Mouse (Mus musculus) NIH3T3 (cell line): ENCODE measurements around the gene Macc1.
A peak's percentile ranks its signal among the peaks of the same experiment; 100 is the strongest.
"Not testable (repeated sequence)": the region's sequence is repeated elsewhere in the genome, so short reads cannot be mapped to it uniquely, and the experiment has no call there.

Source experiments
- DNase-seq: peaks from one replicate; pipeline ENCODE4 v3.0.0-alpha.2; 2012; ENCODE audit warnings: low read depth

Macc1 gene

DNA sequence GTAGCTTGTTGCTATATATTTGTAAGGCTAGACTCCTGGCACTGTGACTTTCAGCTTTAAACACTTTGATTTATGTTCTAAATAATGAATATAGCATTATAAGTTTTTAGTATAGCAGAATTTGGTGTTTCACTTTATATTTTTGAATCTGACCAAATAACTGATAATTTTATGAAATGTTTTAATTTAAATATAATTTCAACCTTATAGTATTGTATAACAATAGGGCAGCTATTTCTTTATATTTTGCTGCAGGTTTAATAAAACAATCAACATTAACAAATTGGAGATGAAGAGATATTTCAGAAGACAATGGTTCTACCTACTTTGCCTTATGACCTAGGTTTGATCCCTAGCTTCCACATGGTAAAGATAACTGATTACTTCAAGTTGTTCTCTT, at the start of gene Macc1:
Gene Macc1, plus strand, starts transcription at position 301 of the 400 bp plus-strand sequence.
- no peak for DNase-seq

DNA sequence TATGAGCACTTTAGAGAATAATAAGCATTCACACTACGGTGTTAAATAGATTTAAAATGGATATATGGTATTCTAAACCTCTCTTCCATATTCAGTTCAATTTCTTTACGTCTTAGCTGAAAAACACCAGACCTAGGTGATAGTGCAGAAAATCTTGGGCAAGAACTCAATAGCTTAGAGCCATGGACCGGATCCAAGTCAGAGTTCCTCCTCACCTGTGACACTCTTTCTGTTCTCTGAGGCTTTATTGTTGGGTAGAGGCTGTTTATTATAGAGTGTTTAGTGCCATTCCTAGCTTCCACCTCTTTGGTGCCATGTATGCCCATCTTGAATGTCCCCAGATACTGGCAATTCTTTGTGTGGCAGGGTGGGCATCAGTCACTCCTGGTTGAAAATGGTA, 49.6 kb upstream of the Macc1 start:
- DNase-seq = no peak

DNA sequence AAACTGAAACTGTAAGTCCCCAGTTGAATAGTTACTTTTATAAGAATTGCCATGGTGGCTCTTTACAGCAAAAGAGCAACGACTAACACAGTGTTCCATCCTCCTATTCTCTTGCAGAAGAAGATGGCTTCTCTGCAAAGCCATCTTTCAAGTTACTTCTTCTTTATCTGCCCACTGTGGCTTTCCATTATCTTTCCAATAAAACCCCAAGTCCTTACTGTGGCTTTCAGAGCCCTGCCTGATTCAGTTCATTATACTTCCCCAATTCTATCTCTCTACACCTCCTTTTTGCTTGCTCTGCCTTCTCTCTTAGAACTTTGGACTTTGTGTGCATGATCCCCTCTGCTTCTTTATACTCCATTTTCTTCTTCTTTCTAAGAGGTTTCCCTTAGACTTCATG, 45.3 kb upstream of the Macc1 start:
- no peak for DNase-seq

DNA sequence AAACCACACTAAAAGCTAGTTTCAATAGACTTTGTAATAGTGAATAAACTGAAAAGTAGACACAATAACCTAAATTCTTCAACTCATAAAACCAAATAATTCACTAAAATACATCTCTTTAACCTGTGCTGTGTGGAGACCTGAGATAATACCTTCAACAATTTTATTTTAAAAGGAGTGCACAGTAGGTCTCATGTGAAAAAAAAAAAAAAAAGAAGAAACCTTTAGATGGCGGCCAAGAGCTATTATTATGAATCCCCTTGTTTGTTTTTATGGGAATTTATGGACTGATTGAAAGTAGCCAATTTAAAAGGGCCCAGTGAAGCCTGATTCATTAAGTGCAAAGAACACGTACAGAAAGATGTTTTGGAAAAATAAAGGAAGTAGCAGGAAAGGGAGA, 44.0 kb upstream of the Macc1 start:
- DNase-seq = no peak

DNA sequence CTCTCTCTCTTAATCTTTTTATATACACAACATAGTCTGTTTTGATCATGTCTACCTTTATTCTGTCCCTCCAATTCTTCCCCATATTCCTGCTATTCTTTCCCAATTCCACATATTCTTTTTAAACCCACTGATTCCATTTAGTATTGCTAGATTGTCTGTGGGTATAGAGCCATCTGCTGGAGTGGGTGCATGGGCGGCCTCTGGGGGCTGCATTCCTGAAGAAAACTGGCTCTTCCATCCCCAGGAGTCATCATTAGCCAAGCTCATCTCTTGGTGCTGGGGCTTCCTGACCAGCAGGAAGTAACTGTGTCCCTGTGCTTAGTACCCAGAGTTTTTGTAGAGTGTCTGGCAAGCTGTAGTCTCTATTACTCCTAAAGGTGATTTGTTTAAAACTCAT, 42.1 kb upstream of the Macc1 start:
- DNase-seq = no peak

DNA sequence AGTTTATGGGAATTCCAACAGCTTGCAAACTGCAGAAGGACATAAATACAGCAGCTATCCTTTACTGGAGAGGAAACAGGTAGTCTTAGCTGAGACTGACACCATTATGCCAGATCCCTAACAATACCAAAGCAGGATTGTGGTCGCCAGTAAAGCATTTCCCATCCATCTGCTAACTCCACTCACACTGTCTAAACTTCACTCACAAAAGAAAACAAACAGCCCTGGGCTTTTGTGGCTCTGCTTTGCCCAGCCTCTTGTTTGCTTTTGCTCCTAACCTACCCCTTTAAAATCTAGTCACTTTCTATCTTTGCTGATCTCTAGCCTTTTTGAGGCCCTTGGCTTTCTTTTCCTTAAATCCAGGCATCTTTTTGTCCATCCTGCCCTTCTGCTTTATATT, 40.5 kb upstream of the Macc1 start:
- no peak for DNase-seq

DNA sequence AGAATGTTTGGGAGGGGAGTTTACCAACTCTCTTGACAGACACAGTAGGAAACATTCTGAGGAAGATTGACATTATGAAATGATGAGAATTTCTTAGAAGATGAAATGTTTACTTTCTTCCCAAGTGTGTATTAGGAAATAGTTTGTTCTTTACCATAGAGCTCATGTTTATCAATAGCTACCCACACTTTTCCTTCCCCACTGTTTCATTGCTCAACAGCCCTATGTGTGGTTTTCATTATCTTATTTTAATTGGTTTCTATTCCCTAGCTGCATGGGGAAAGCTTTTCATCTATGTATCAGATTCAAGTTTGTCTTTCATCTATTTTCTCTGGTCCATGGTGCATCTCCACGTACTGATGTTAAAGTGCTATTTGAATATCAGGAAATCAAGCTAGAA, 37.8 kb upstream of the Macc1 start:
- no peak for DNase-seq

DNA sequence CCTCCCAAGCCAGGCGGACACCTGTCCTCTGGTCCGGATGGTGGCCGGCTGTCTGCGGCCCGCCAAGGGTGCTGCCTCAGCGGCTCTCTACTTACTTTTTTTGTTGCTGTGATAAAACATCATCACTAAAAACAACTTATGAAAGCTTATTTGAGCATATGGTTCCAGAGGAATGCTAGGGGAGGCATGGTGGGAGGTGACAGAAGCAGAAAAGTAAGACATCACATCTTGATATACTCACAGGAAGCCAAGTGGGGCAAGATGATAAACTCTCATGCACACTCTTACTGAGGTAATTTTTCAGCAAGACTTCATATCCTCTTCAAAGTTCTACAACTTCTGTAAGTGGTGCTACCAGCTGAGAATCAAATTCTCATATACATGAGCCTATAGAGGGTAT, 22.5 kb upstream of the Macc1 start:
- no peak for DNase-seq

DNA sequence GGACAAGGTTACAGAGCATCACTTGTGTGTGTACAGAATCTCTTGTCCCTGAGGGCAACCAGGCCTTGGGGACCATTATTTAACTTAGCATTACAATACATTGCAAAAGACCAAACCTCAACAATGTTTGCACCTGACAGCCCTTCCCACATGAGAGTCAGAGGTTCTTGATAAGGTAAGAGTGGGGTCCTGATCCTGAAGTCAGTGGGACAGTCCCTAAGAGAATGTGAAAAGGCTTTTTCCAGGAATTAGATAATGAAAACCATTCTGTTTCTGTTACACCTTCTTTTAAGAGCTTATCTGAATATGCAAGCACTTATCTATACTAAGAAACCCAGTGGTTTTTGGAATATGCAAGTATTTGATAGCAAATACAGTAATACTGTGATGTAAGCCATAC, 10.5 kb upstream of the Macc1 start:
- DNase-seq = no peak

DNA sequence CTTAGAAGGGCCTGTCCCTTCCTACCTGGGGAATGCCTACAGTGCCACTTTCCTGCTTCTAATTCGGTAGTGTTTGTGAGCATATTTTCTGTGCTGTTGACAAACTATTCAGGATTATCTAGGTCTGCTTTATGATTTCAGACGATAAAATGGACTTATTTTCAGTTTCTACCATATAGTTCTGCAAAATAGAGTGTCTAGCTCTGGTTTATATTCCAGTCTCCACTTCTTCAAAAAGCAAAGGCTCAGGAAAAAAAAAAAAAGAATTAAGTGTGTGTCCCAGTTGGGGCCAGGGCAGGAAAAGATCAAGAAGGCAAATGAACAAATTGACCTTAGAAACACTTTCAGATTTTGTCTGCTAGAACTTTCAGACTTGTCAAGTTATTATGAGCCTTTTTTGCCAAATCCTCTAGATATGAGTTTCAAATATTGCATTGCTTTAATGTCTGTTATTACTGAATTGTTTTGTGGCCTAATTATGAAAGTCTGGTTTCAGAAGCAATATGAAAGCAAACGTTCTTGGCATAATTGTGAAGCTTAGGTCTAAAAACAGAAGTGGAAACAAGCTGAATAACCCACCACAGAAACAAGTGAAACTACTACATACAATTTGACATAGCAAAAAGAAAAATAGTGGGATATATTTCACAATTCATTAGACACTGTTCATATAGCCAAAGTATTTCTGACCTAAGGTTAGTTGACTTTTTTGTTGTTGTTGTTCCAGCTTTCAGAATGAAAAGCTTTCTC, 881 bp upstream of the Macc1 start:
- no peak for DNase-seq

DNA sequence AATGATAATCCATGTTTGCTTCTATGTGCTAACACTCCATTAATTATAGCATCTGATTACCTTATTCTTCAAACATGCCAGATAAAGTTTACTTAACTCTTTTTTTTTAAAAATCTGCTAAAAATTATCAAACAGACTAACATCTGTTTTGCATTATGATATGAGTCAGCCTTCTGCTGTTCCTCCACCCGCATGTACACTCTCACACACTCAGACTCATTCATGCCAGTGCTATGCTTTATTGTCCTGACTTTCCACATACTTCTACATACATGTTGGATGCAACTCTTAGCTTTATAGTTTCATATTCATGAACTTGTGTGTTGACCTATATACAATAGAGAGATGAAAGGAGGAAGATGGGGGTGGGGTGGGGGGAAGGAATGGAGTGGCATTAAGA, 4.7 kb downstream of the Macc1 start:
- peak; percentile 73 for DNase-seq

DNA sequence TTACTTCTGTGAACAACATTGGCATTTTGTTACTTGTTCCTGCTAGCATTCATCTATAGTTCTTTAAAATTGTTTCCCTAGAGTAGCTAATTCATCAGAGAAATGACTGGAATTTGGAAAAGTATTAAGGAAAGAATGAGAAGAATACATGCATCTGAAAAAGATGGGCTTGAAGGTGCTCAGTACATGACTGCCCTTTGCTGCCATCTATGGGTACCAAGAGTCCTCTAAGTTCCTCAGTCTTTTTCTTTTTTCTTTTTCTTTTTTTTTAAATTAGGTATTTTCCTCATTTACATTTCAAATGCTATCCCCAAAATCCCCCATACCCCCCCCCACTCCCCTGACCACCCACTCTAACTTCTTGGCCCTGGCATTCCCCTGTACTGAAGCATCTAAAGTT, 11.3 kb downstream of the Macc1 start:
- peak; percentile 77 for DNase-seq

DNA sequence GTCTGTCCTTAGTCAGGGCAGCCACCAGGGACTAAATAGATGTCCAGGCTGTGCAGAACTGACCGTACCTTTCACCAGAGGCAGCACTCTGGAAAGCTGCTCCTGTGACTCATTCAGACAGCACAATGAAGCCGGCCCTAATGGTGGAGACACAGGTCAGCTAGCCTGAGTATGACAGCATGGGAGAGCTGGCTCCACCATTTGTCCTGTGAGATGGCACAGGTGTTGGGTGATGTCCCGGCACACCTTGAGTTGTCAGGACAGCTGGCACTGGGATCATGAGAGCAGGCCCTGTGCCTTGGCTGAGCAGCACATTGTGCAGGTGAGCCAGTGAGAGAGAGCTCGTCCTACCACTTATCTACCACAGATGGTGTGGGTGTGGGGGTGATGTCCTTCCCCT, 16.6 kb downstream of the Macc1 start:
- DNase-seq = no peak

DNA sequence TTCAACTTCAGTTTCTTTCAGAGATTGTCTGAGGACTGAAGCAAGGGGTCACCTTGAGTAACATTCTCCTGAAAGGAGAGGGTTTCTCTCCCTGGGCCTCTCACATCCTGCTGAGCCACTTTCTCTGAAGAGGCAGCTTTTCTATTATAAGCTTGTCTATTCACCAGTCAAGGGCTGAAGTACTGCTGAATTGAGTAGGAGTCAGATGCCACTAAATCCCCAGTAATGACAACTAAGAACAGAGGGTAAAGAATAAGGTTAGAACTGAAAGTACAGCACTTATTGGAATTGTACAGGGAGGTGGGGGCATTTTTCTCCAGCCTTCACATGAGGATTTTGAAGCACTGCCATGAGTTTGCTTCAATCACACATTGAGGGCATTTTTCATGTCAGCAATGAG, 19.3 kb downstream of the Macc1 start:
- peak; percentile 18 for DNase-seq

DNA sequence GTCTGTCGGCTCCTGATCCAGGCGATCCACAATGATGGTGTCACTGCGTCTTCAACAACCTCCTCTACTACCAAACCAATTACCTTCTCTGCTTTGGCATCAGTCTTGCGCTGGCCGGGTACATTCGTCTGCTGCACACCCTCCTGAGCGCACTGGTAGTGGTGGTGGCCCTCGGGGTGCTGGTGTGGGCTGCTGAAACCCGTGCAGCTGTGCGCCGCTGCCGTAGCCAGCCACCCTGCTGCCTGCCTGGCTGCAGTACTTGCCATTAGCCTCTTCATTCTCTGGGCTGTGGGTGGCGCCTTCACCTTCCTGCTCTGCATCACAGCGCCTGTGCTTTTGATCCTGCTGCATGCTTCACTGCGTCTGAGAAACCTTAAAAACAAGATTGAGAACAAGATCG, 38.5 kb downstream of the Macc1 start:
- not testable (repeated sequence) for DNase-seq

DNA sequence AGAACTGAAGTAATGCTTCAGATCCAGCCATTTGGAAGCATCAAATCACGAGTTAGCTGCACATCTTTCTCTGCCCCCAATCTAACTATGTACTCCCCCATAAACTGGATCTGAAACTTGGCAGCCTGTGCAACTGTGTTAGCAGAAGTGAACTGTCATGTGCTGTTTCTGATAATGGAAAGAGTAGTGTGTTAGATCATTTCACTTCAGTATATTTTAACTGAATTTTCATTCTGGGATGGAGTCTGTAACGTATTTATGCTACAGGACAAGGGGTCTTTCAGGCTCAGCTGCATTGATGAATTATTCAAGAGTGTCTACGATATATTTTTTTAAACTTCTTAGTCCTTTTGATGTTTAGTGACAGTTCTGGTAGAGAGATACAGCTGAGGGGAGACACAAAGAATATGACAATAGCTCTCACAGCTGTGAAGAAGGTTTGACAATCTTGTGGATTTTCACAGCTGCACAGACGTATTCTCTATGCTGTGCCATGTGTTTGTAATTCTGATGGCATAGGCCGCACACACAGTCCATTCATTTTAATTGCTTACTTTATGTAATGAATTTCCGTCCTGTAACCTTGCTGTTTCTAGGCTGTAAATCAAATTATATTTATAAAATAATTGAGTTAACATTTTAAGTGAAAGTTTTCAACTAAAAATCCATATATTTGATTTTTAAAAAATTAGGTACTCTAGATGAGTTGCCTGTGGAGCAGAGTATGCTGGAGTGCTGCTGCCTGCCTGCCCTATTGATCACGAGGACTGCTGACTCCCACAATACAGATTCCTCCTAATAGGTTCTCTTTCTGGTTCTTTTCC, 43.6 kb downstream of the Macc1 start:
- DNase-seq = no peak

DNA sequence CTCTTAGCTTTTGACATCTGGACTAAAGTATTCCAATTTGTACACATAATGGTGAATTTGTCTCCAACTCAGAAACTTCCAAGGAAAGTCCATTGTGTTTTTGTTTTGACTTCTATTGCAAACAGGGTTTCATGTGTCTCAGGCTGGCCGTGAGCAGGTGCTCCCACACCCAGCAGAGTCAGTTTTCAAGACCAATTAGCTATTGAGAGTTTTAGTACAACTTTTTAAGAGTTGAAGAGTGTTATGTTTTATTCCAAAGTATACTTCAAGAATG, 44.1 kb downstream of the Macc1 start:
- no peak for DNase-seq

DNA sequence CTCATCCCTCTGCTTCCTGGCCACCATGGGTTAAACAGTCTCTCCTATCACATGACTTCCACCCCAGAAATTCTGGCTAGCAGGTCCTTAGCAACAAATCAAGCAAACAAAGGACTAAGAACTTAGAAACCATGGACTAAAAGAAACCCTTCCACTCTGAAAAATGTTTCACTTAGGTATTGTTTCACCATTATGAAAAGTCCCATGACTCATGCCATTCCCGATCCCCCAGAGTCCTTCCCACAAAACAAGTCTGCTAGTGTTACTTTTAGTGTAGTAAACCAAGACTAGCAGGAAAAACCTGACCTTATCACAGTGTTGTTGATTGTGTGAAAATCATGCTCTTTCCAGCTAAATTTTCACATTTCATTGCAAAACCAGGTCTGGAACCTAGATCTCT, 51.0 kb downstream of the Macc1 start:
- peak; percentile 28 for DNase-seq

DNA sequence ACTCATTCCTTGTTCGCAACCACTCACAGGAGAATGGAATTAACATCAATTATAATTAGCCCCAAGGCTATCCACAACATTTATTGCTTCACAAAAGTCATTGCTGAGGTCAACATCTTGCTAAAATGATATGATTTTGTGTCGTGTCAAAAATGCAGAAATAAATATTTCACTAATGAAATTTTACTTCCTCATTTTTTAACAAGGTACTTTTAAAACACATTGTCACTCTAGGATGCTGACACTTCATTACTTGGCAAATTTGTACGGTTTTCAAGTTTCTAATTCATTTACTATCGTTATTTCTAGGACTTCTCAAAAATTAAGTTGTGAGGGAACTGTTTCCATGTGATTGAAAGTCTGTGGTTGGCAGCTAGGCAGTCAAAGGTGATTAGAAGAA, 55.8 kb downstream of the Macc1 start:
- DNase-seq = no peak

DNA sequence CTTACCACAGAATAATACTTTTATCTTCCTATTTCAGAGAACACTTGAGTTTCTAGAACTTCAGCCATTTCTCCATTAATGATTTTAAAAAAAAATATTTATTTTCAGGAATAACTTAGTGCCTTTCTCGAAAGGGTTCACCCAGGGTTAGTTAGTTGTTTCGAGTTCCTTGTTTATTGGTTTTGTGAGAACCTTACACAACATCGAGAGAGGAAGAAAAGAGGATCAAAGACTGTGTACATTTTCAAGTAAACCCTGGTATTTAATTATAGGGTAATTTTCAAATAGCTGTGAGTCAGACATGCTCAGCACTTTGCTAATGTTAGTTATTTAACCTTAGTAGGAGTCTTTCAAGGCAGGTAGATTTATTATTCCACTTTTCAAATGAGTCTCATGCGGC, 58.3 kb downstream of the Macc1 start:
- no peak for DNase-seq

DNA sequence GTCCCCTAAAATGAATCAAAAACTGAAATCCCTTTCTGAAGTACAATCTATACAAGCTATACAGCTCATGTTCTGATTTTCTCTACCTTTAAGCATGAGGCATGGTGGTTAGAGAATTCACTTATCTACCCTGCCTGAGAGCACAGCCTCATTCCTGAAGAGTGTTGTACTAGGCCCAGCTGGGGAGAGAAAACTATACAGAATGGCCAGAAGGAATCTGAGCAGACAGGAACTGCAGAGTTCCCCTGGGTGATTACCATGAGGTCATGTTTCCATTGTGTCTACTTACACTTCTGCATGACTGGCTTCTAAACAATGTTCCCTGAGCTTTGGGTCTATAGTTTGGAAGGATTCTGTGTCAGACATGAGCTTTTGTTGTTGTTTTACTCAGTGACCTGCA, 62.8 kb downstream of the Macc1 start:
- no peak for DNase-seq

DNA sequence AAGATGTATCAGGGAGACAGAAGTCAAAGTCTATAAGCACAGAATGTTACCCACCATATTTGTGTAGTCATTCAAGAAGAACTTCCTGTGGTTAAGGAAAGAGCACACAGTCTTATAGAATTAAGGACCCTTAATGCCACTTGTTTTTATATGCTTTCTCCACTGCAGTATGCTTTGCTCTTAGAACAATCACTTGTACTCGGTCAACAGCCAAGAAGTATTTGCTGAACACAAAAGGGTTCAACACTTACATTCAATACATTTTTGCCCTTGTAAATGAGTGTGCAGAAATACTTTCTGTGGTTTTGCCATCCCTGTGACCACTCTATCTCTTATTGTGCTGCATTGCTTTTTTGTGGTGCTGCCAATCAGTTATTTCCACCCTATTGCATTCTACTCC, 67.8 kb downstream of the Macc1 start:
- no peak for DNase-seq

DNA sequence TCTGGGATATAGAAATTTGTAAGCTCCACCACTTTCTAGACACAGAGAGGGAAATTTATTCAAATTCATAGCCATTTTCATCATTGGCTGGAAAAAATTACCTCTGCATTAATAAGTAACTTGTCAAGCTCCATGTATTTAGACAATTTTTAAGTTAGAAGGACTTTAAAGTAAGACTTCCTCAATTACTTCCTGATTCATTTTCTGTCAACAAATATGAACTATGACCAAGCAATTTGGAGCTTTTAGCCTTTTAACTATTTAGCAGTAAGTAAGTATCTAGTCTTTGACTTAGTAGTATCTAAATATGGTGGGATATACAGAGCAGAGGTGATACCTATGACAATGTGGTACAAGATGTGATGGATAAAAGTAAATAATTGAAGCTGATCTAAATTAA, 72.2 kb downstream of the Macc1 start:
- DNase-seq = no peak

DNA sequence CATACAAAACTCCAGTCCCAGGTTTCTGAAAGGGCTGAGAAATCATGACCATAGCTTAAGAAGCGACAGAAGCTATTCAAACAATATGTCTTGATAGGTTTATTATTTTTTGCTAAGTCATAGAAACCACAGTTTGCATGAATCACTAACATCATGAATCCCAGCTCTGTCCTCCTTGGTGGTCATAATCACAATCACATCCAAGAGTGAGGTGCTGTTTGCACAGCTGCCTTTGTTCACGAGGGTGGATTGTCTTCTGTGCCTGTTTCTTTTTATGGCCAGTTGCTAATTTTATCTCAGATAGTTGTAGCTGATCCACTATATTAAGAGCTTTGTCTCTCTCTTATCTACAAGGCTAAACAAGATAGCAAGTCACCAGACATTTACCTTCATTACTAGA, 72.6 kb downstream of the Macc1 start:
- DNase-seq = peak; percentile 7
